Mouse (Mus musculus) embryonic facial prominence, embryonic 15.5 days (tissue): Measurements from ENCODE around the gene Serpinb9f. TPM values are rescaled to one million over a fixed set of nuclear protein-coding genes. Genes with fewer than 3 reads are reported as not detected.
"Not testable (repeated sequence)": the region's sequence is repeated elsewhere in the genome, so short reads cannot be mapped to it uniquely, and the experiment has no call there.

Experiments
- ATAC-seq: fragments of 200-750 bp; cut with Nextera tagmentation; 2 replicates; pipeline ENCODE4 v1.8.0; 2017; ENCODE audit warnings: low read depth, moderate TSS enrichment; ENCODE audit not compliant: insufficient number of reproducible peaks, low FRiP score, low TSS enrichment
- H3K27ac ChIP-seq: fragments of 300-500 bp; sonication (generic); replicated peaks from 2 replicates; pipeline ENCODE4 v1.5.1; 2015; ENCODE audit warnings: mild to moderate bottlenecking, inconsistent platforms
- H3K27me3 ChIP-seq: fragments of 300-500 bp; sonication (generic); 2 replicates; pipeline ENCODE4 v1.6.1; 2015; ENCODE audit warnings: inconsistent platforms
- H3K36me3 ChIP-seq: fragments of 300-500 bp; sonication (generic); 2 replicates; pipeline ENCODE4 v1.6.1; 2015; ENCODE audit warnings: mild to moderate bottlenecking, inconsistent platforms
- H3K4me1 ChIP-seq: fragments of 300-500 bp; sonication (generic); 2 replicates; pipeline ENCODE4 v1.6.1; 2015; ENCODE audit warnings: inconsistent platforms
- H3K4me2 ChIP-seq: fragments of 300-500 bp; sonication (generic); replicated peaks from 2 replicates; pipeline ENCODE4 v1.6.1; 2015; ENCODE audit warnings: mild to moderate bottlenecking, inconsistent platforms
- H3K4me3 ChIP-seq: fragments of 300-500 bp; sonication (generic); replicated peaks from 2 replicates; pipeline ENCODE4 v1.5.1; 2015; ENCODE audit warnings: mild to moderate bottlenecking, inconsistent platforms
- H3K9ac ChIP-seq: fragments of 300-500 bp; sonication (generic); 2 replicates; pipeline ENCODE4 v1.6.1; 2015; ENCODE audit warnings: inconsistent platforms
- H3K9me3 ChIP-seq: fragments of 300-500 bp; sonication (generic); replicated peaks from 2 replicates; pipeline ENCODE4 v1.6.1; 2016; ENCODE audit warnings: inconsistent platforms
- WGBS: fragments of 180-500 bp; shearing (Covaris S2); methylation state at CpG from one replicate; pipeline ENCODE4 v1.1.7; 2015; 5-methylcytosine and 5-hydroxymethylcytosine counted together
- polyA plus RNA-seq: library from polyadenylated mRNA; unstranded; fragments of >200 nt; fragmentation: Nextera tagmentation; extraction: Ambion mirVana; gene quantifications from 2 replicates; pipeline ENCODE4 v1.2.1, GENCODE M21; 2015

The Serpinb9f gene
- polyA plus RNA-seq, result not detected in 2 replicates

GRCm38 (mm10) chr13:33323777-33324176 lies at the start of gene Serpinb9f:
Gene Serpinb9f, plus strand, starts transcription at chr13:33324077.
- not testable (repeated sequence) for H3K4me2 ChIP-seq, H3K27me3 ChIP-seq, H3K27ac ChIP-seq, ATAC-seq, H3K9me3 ChIP-seq, H3K9ac ChIP-seq, H3K4me1 ChIP-seq, H3K4me3 ChIP-seq, H3K36me3 ChIP-seq
- 81% methylated on average over 3 of the region's 3 CpGs for WGBS

- not testable (repeated sequence) for H3K9ac ChIP-seq, H3K4me3 ChIP-seq, H3K9me3 ChIP-seq, H3K36me3 ChIP-seq, H3K27ac ChIP-seq, H3K4me2 ChIP-seq, ATAC-seq, H3K27me3 ChIP-seq, H3K4me1 ChIP-seq
- 86% methylated on average over 4 of the region's 4 CpGs for WGBS
Measured at GRCm38 (mm10) chr13:33308631-33309030, 15.2 kb upstream of the Serpinb9f start.

GRCm38 (mm10) chr13:33356666-33357065 lies 32.8 kb downstream of the Serpinb9f start:
- H3K4me3 ChIP-seq, H3K27me3 ChIP-seq, H3K4me1 ChIP-seq, ATAC-seq, H3K27ac ChIP-seq, H3K9me3 ChIP-seq, H3K4me2 ChIP-seq, H3K36me3 ChIP-seq, H3K9ac ChIP-seq: not testable (repeated sequence)
- 92% methylated on average over 1 of the region's 1 CpGs for WGBS

Other genes starting within 250 kb of the Serpinb9f start
- gene Serpinb1b, start 245.5 kb upstream of the Serpinb9f start, polyA plus RNA-seq, result 2.2 and 3.2 TPM in 2 replicates
- gene Serpinb9c, start 164.3 kb upstream of the Serpinb9f start, polyA plus RNA-seq, result not detected in 2 replicates
- gene Serpinb9d, start 131.1 kb upstream of the Serpinb9f start, polyA plus RNA-seq, result not detected in 2 replicates
- gene Serpinb9e, start 74.5 kb upstream of the Serpinb9f start, polyA plus RNA-seq, result not detected in 2 replicates
- gene Gm11397, start 71.7 kb downstream of the Serpinb9f start, polyA plus RNA-seq, result not detected in 2 replicates
- gene Serpinb9g, start 160.7 kb downstream of the Serpinb9f start, polyA plus RNA-seq, result not detected in 2 replicates